Mouse (Mus musculus): ENCODE measurements around the gene Siae. TPM values are rescaled to one million over a fixed set of nuclear protein-coding genes. Genes with fewer than 3 reads are reported as not detected.
A peak's percentile ranks its signal among the peaks of the same experiment; 100 is the strongest.

Gene Siae
- polyA plus RNA-seq, 1 experiment from 2014 or later, result 6.5 TPM

DNA sequence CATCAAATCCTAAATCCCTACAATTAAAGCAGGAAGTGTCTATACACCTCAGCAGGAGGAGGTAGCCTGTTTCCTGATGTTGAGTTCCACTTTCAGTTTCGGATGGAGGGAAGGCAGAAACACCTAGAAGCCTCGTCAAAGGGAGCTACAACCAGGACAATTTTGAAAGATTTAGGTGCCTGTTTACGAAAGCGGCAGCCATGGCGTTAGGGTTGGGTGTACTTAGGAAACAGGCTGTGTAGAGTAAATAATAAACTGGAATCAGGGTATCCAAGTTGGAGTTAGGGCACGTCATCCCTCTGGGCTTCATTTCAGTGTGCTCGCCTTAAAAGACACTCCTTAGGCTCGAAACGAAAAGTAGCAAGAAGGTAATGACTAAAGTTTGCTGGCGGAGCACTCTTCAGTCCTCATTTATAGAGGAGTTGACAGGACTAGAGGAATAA is 101.0 kb downstream of the Siae start:
- no peak for DNase-seq (ENCODE audit: extremely low spot score, low spot score)
- WGBS, result 3% methylated on average over 10 of the region's 10 CpGs
- H3K4me3 ChIP-seq, result peak overlapping the region; percentile 77
- no peaks in the 10 kb centered on the region for H3K27me3 ChIP-seq (ENCODE audit: poor library complexity, severe bottlenecking)
- peaks cover 31% of the 10 kb centered on the region for H3K36me3 ChIP-seq (replicated peaks)
- H3K27ac ChIP-seq, result peak overlapping the region; percentile 92
- H3K4me1 ChIP-seq, result peaks cover 19% of the 10 kb centered on the region
- no peaks in the 10 kb centered on the region for H3K9me3 ChIP-seq

GRCm38 (mm10) chr9:37656931-37657481 is 101.5 kb downstream of the Siae start, which contains the start of gene Tbrg1:
TSS of gene Tbrg1 (minus strand) at chr9:37657312.
- Histone ChIP-seq H3K27ac (peak within 1 kb of the TSS; percentile 92), H3K27me3 (ENCODE audit: poor library complexity, severe bottlenecking) (no peaks in the 10 kb centered on the region), H3K4me1 (peaks cover 19% of the 10 kb centered on the region), H3K9me3 (no peaks in the 10 kb centered on the region), H3K4me3 (peak within 1 kb of the TSS; percentile 77), H3K36me3 (replicated peaks) (peaks cover 26% of the 10 kb centered on the region)
- under 1% methylated on average over 36 of the region's 36 CpGs for WGBS
- peak; percentile 89 for DNase-seq (ENCODE audit: extremely low spot score, low spot score)

DNA sequence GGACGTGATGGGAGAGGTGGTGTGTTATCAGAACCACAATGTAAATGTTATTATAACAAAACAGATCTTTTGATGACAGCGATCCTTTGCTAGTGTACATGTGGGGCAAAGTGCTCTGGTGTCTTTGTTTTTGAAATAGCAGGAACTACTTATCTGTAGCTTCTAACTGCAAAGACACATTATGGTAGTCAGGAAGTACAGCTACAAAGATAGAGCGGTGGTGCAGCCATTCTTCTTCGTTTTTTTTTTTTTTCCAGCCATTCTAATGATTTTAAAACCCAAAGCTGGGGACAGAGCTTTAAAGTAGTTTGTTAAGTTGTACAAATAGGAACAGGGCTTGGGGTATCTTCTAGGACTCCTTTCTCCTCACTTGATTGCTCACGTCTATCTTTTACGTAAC is 103.9 kb downstream of the Siae start:
- Histone ChIP-seq H3K36me3 (replicated peaks) (peaks cover 2% of the 10 kb centered on the region), H3K4me3 (no peak overlapping the region), H3K4me1 (peaks cover 19% of the 10 kb centered on the region), H3K27me3 (ENCODE audit: poor library complexity, severe bottlenecking) (no peaks in the 10 kb centered on the region), H3K27ac (no peak overlapping the region), H3K9me3 (no peaks in the 10 kb centered on the region)
- DNase-seq (ENCODE audit: extremely low spot score, low spot score), result no peak
- 88% methylated on average over 6 of the region's 6 CpGs for WGBS

- no peak overlapping the region for H3K27ac ChIP-seq
- no peaks in the 10 kb centered on the region for H3K9me3 ChIP-seq
- no peak overlapping the region for H3K4me3 ChIP-seq
- H3K36me3 ChIP-seq (replicated peaks), result no peaks in the 10 kb centered on the region
- H3K27me3 ChIP-seq (ENCODE audit: poor library complexity, severe bottlenecking), result no peaks in the 10 kb centered on the region
- peak; percentile 4 for DNase-seq (ENCODE audit: extremely low spot score, low spot score)
- H3K4me1 ChIP-seq, result no peaks in the 10 kb centered on the region
- WGBS, result 88% methylated on average over 1 of the region's 1 CpGs
These were observed 107.7 kb downstream of the Siae start for GRCm38 (mm10) chr9:37663210-37663609.

GRCm38 (mm10) chr9:37664604-37665003 is 109.1 kb downstream of the Siae start:
- DNase-seq (ENCODE audit: extremely low spot score, low spot score), result no peak
- WGBS, result 66% methylated on average over 2 of the region's 2 CpGs
- Histone ChIP-seq H3K27ac (no peak overlapping the region), H3K4me3 (no peak overlapping the region), H3K9me3 (no peaks in the 10 kb centered on the region), H3K4me1 (no peaks in the 10 kb centered on the region), H3K27me3 (ENCODE audit: poor library complexity, severe bottlenecking) (no peaks in the 10 kb centered on the region), H3K36me3 (replicated peaks) (no peaks in the 10 kb centered on the region)

- Histone ChIP-seq H3K9me3 (no peaks in the 10 kb centered on the region), H3K4me3 (no peak overlapping the region), H3K27ac (no peak overlapping the region), H3K27me3 (ENCODE audit: poor library complexity, severe bottlenecking) (no peaks in the 10 kb centered on the region), H3K4me1 (no peaks in the 10 kb centered on the region), H3K36me3 (replicated peaks) (no peaks in the 10 kb centered on the region)
- no peak for DNase-seq (ENCODE audit: extremely low spot score, low spot score)
- 81% methylated on average over 7 of the region's 7 CpGs for WGBS
These were observed 110.5 kb downstream of the Siae start for GRCm38 (mm10) chr9:37666045-37666444.

DNA sequence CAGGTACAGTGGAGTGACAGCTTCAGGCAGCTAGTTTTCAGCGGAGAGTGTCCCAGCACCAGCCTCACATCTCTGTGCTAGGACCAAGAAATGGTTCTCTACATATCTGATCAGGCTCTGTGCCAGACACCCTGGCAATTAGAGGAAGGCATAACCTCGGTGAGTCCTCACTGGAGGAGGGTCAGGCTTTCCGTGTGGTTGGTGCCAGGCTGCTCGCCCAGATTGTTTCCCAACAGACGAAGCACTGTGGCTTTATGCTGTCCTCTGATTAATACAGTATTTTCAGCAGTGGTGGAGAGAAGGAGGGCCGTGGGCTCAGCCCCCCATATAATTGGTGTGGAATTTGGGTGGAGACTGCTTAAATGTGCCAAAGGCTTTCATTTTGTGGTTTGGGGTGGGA is 113.6 kb downstream of the Siae start, which contains the start of gene Panx3:
TSS of gene Panx3 (minus strand) at position 121 of the 400 bp plus-strand sequence.
- H3K27ac ChIP-seq, result no peak within 1 kb of the TSS

GRCm38 (mm10) chr9:37669678-37670077 is 114.2 kb downstream of the Siae start:
- no peak overlapping the region for H3K27ac ChIP-seq
- WGBS, result 85% methylated on average over 4 of the region's 4 CpGs
- H3K4me3 ChIP-seq, result no peak overlapping the region
- H3K27me3 ChIP-seq (ENCODE audit: poor library complexity, severe bottlenecking), result no peaks in the 10 kb centered on the region
- no peaks in the 10 kb centered on the region for H3K36me3 ChIP-seq (replicated peaks)
- H3K9me3 ChIP-seq, result 0 out of 2 replicates have a peak, but pooled peaks cover 3% of the 10 kb centered on the region
- no peaks in the 10 kb centered on the region for H3K4me1 ChIP-seq
- DNase-seq (ENCODE audit: extremely low spot score, low spot score), result no peak

More for the DNA sequence above, 113.6 kb downstream of the Siae start, which contains the start of gene Panx3:
- DNase-seq (ENCODE audit: extremely low spot score, low spot score), result no peak
- 0 out of 2 replicates have a peak, but pooled peaks cover 3% of the 10 kb centered on the region for H3K9me3 ChIP-seq
- H3K4me1 ChIP-seq, result no peaks in the 10 kb centered on the region
- H3K27me3 ChIP-seq (ENCODE audit: poor library complexity, severe bottlenecking), result no peaks in the 10 kb centered on the region
- H3K36me3 ChIP-seq (replicated peaks), result no peaks in the 10 kb centered on the region
- H3K4me3 ChIP-seq, result no peak within 1 kb of the TSS
- WGBS, result 78% methylated on average over 6 of the region's 6 CpGs

- DNase-seq (ENCODE audit: extremely low spot score, low spot score), result no peak
- Histone ChIP-seq H3K4me3 (no peak overlapping the region), H3K36me3 (replicated peaks) (no peaks in the 10 kb centered on the region), H3K9me3 (0 out of 2 replicates have a peak, but pooled peaks cover 3% of the 10 kb centered on the region), H3K27me3 (ENCODE audit: poor library complexity, severe bottlenecking) (no peaks in the 10 kb centered on the region), H3K4me1 (no peaks in the 10 kb centered on the region), H3K27ac (no peak overlapping the region)
- 90% methylated on average over 3 of the region's 3 CpGs for WGBS
These were observed 114.8 kb downstream of the Siae start for GRCm38 (mm10) chr9:37670261-37670660.

- Histone ChIP-seq H3K4me1 (no peaks in the 10 kb centered on the region), H3K27ac (no peak overlapping the region), H3K36me3 (replicated peaks) (no peaks in the 10 kb centered on the region), H3K9me3 (0 out of 2 replicates have a peak, but pooled peaks cover 3% of the 10 kb centered on the region), H3K27me3 (ENCODE audit: poor library complexity, severe bottlenecking) (no peaks in the 10 kb centered on the region), H3K4me3 (no peak overlapping the region)
- DNase-seq (ENCODE audit: extremely low spot score, low spot score), result no peak
- WGBS, result 90% methylated on average over 4 of the region's 4 CpGs
These were observed 119.8 kb downstream of the Siae start for GRCm38 (mm10) chr9:37675287-37675686.

DNA sequence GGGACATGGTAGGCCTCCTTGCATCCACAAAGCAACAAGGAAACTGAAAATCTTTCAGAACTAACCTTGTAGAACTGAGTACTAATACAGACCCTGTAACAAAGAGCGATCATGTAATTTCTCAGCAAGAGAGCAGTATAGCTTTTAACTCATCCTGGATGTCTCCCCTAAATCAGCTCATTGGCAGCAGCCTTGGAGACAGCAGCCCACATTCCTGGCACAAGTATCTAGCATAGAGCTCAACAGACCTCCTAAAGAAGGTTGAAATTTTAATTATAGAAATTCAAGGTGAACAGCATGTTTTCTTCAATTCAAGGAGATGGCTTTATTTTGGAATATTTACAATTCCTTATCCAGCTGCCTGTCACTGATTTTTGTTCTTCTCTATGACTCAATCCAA is 125.6 kb downstream of the Siae start:
- DNase-seq (ENCODE audit: extremely low spot score, low spot score), result no peak
- Histone ChIP-seq H3K36me3 (replicated peaks) (no peaks in the 10 kb centered on the region), H3K4me3 (no peak overlapping the region), H3K27me3 (ENCODE audit: poor library complexity, severe bottlenecking) (no peaks in the 10 kb centered on the region), H3K27ac (no peak overlapping the region), H3K9me3 (no peaks in the 10 kb centered on the region), H3K4me1 (no peaks in the 10 kb centered on the region)
- 92% methylated on average over 1 of the region's 1 CpGs for WGBS

DNA sequence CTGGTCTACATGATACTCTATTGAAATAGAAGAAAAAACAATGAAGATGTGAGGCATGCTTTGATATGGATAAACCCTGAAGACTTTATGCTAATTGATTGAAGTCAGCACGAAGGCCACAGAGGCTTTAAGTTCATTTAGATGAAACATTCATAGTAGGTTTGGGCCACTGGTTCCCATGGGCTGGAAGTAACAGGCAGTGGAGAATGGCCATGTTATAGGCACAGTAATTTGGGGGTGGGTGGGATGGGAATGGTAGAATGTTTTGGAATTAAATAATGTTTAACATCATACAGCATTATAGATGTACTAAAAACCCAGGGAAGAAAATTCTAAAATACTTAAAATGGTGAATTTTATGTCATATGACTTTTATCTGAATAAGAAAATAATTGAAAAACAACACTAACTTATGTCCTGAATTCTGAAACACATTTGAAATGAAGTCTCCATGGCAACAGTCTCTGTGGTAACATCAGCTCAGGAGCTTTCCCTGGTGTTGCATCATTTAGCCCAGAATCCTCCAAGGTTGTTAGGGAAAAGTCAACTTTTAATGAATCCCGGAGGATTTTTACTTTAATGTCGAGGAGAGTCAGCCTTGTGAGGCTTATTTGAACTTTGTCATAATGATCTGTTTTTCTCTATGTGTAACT is 131.9 kb downstream of the Siae start:
- H3K27ac ChIP-seq, result no peak overlapping the region
- H3K36me3 ChIP-seq (replicated peaks), result no peaks in the 10 kb centered on the region
- no peaks in the 10 kb centered on the region for H3K4me1 ChIP-seq
- no peaks in the 10 kb centered on the region for H3K27me3 ChIP-seq (ENCODE audit: poor library complexity, severe bottlenecking)
- no peak for DNase-seq (ENCODE audit: extremely low spot score, low spot score)
- no peaks in the 10 kb centered on the region for H3K9me3 ChIP-seq
- no peak overlapping the region for H3K4me3 ChIP-seq
- WGBS, result 81% methylated on average over 3 of the region's 3 CpGs

DNA sequence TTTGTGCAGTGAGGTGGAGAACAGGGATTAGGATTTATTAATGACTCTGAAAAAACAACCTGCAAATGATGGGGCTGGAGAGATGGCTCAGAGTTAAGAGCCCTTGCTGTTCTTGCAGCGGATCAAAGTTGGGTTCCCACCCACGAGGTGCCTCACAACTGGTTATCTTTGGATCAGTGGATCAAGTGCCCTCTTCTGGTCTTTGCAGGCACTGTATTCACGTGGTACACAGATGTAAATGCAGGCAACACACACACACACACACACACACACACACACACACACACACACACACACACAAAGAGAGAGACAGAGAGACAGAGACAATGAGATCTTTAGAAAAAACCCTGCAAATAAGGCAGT is 132.4 kb downstream of the Siae start:
- DNase-seq (ENCODE audit: extremely low spot score, low spot score), result no peak
- no peak overlapping the region for H3K27ac ChIP-seq
- no peak overlapping the region for H3K4me3 ChIP-seq
- H3K9me3 ChIP-seq, result no peaks in the 10 kb centered on the region
- no peaks in the 10 kb centered on the region for H3K36me3 ChIP-seq (replicated peaks)
- no peaks in the 10 kb centered on the region for H3K27me3 ChIP-seq (ENCODE audit: poor library complexity, severe bottlenecking)
- H3K4me1 ChIP-seq, result no peaks in the 10 kb centered on the region
- WGBS, result 51% methylated on average over 3 of the region's 3 CpGs

Measured in forebrain, embryonic 10.5 days (tissue).